Mouse (Mus musculus) lung, embryonic 15.5 days (tissue): Measurements from ENCODE around the gene Frmd7. TPM values are rescaled to one million over a fixed set of nuclear protein-coding genes. Genes with fewer than 3 reads are reported as not detected.

Experiments
- ATAC-seq: fragments of 200-750 bp; cut with Nextera tagmentation; 2 replicates; pipeline ENCODE4 v1.8.0; 2017; ENCODE audit warnings: moderate number of reproducible peaks, borderline replicate concordance; ENCODE audit not compliant: low FRiP score, low TSS enrichment; ENCODE audit errors: extremely low read depth
- H3K27ac ChIP-seq: fragments of 300-500 bp; sonication (generic); 2 replicates; pipeline ENCODE4 v1.5.1; 2015; ENCODE audit warnings: moderate library complexity, mild to moderate bottlenecking, inconsistent platforms
- H3K27me3 ChIP-seq: fragments of 300-500 bp; sonication (generic); 2 replicates; pipeline ENCODE4 v1.6.1; 2015; ENCODE audit warnings: inconsistent platforms
- H3K36me3 ChIP-seq: fragments of 300-500 bp; sonication (generic); 2 replicates; pipeline ENCODE4 v1.6.1; 2015; ENCODE audit warnings: inconsistent platforms
- H3K4me1 ChIP-seq: fragments of 300-500 bp; sonication (generic); 2 replicates; pipeline ENCODE4 v1.6.1; 2015; ENCODE audit warnings: inconsistent platforms
- H3K4me2 ChIP-seq: fragments of 300-500 bp; sonication (generic); 2 replicates; pipeline ENCODE4 v1.6.1; 2015; ENCODE audit warnings: inconsistent platforms, mild to moderate bottlenecking, moderate library complexity
- H3K4me3 ChIP-seq: fragments of 300-500 bp; sonication (generic); 2 replicates; pipeline ENCODE4 v1.5.1; 2015; ENCODE audit warnings: mild to moderate bottlenecking, inconsistent platforms
- H3K9ac ChIP-seq: fragments of 300-500 bp; sonication (generic); 2 replicates; pipeline ENCODE4 v1.6.1; 2015; ENCODE audit warnings: inconsistent platforms
- H3K9me3 ChIP-seq: fragments of 300-500 bp; sonication (generic); 2 replicates; pipeline ENCODE4 v1.6.1; 2016; ENCODE audit warnings: inconsistent platforms
- WGBS: fragments of 180-500 bp; shearing (Covaris S2); methylation state at CpG from one replicate; pipeline ENCODE4 v1.1.7; 2015; 5-methylcytosine and 5-hydroxymethylcytosine counted together
- polyA plus RNA-seq: library from polyadenylated mRNA; unstranded; fragments of >200 nt; fragmentation: Nextera tagmentation; extraction: Ambion mirVana; gene quantifications from 2 replicates; pipeline ENCODE4 v1.2.1, GENCODE M21; 2015

The Frmd7 gene
- polyA plus RNA-seq, result 0.17 TPM in 1 of 2 replicates, not detected in the other

- Histone ChIP-seq H3K36me3 (no peaks in the 10 kb centered on the region), H3K4me2 (no peak within 1 kb of the TSS), H3K4me1 (no peaks in the 10 kb centered on the region), H3K27me3 (no peaks in the 10 kb centered on the region; the same call in 1 of the 2 replicates), H3K4me3 (no peak within 1 kb of the TSS), H3K9me3 (no peaks in the 10 kb centered on the region), H3K9ac (no peak within 1 kb of the TSS), H3K27ac (no peak within 1 kb of the TSS)
- no peak for ATAC-seq
- WGBS, result 56% methylated on average over 14 of the region's 14 CpGs
These were observed at the start of gene Frmd7 for GRCm38 (mm10) chrX:50942610-50943009. TSS of gene Frmd7 (minus strand) at chrX:50942710.

GRCm38 (mm10) chrX:50991324-50991723 is 48.8 kb upstream of the Frmd7 start:
- no peak for ATAC-seq
- Histone ChIP-seq H3K9ac (no peak overlapping the region), H3K36me3 (no peaks in the 10 kb centered on the region), H3K27me3 (no peaks in the 10 kb centered on the region), H3K4me2 (no peak overlapping the region), H3K27ac (no peak overlapping the region), H3K4me3 (no peak overlapping the region), H3K4me1 (no peaks in the 10 kb centered on the region), H3K9me3 (no peaks in the 10 kb centered on the region)
- WGBS, result 83% methylated on average over 5 of the region's 5 CpGs

- no peaks in the 10 kb centered on the region for H3K36me3 ChIP-seq
- H3K9ac ChIP-seq, result no peak overlapping the region
- no peak overlapping the region for H3K27ac ChIP-seq
- no peak for ATAC-seq
- H3K4me2 ChIP-seq, result no peak overlapping the region
- H3K9me3 ChIP-seq, result no peaks in the 10 kb centered on the region
- no peaks in the 10 kb centered on the region for H3K27me3 ChIP-seq
- 88% methylated on average over 6 of the region's 6 CpGs for WGBS
- H3K4me1 ChIP-seq, result no peaks in the 10 kb centered on the region
- H3K4me3 ChIP-seq, result no peak overlapping the region
These were observed 47.4 kb upstream of the Frmd7 start for GRCm38 (mm10) chrX:50989940-50990339.

- Histone ChIP-seq H3K4me1 (no peaks in the 10 kb centered on the region), H3K4me3 (no peak overlapping the region), H3K9me3 (no peaks in the 10 kb centered on the region), H3K27me3 (no peaks in the 10 kb centered on the region), H3K4me2 (no peak overlapping the region), H3K27ac (no peak overlapping the region), H3K9ac (no peak overlapping the region), H3K36me3 (no peaks in the 10 kb centered on the region)
- WGBS, result 53% methylated on average over 1 of the region's 1 CpGs
- ATAC-seq, result no peak
These were observed 46.1 kb upstream of the Frmd7 start for GRCm38 (mm10) chrX:50988581-50988980.

- Histone ChIP-seq H3K27me3 (no peaks in the 10 kb centered on the region), H3K27ac (no peak overlapping the region), H3K9me3 (no peaks in the 10 kb centered on the region), H3K4me3 (no peak overlapping the region), H3K36me3 (no peaks in the 10 kb centered on the region), H3K4me2 (no peak overlapping the region), H3K4me1 (no peaks in the 10 kb centered on the region), H3K9ac (no peak overlapping the region)
- no peak for ATAC-seq
- WGBS, result 78% methylated on average over 2 of the region's 2 CpGs
These were observed 35.9 kb upstream of the Frmd7 start for GRCm38 (mm10) chrX:50978428-50978827.

GRCm38 (mm10) chrX:50972145-50972544 is 29.6 kb upstream of the Frmd7 start:
- Histone ChIP-seq H3K27me3 (no peaks in the 10 kb centered on the region), H3K27ac (no peak overlapping the region), H3K4me3 (no peak overlapping the region), H3K9me3 (no peaks in the 10 kb centered on the region), H3K9ac (no peak overlapping the region), H3K4me1 (no peaks in the 10 kb centered on the region), H3K36me3 (no peaks in the 10 kb centered on the region), H3K4me2 (no peak overlapping the region)
- ATAC-seq, result no peak
- WGBS, result 74% methylated on average over 4 of the region's 4 CpGs

- Histone ChIP-seq H3K27me3 (no peaks in the 10 kb centered on the region), H3K36me3 (no peaks in the 10 kb centered on the region), H3K9ac (no peak overlapping the region), H3K4me2 (no peak overlapping the region), H3K4me1 (no peaks in the 10 kb centered on the region), H3K27ac (no peak overlapping the region), H3K9me3 (no peaks in the 10 kb centered on the region), H3K4me3 (no peak overlapping the region)
- 82% methylated on average over 5 of the region's 5 CpGs for WGBS
- no peak for ATAC-seq
These were observed 27.4 kb upstream of the Frmd7 start for GRCm38 (mm10) chrX:50969907-50970306.

- H3K9me3 ChIP-seq, result no peaks in the 10 kb centered on the region
- H3K27ac ChIP-seq, result peak overlapping the region; percentile 80
- H3K4me3 ChIP-seq, result no peak overlapping the region
- H3K9ac ChIP-seq, result no peak overlapping the region
- no peaks in the 10 kb centered on the region for H3K4me1 ChIP-seq
- no peaks in the 10 kb centered on the region for H3K36me3 ChIP-seq
- no peak overlapping the region for H3K4me2 ChIP-seq
- peak; percentile 73; the same call in 1 of the 2 replicates for ATAC-seq
- WGBS, result 44% methylated on average over 10 of the region's 10 CpGs
- no peaks in the 10 kb centered on the region for H3K27me3 ChIP-seq
These were observed 25.8 kb upstream of the Frmd7 start for GRCm38 (mm10) chrX:50968157-50968932.

- H3K9me3 ChIP-seq, result no peaks in the 10 kb centered on the region
- no peaks in the 10 kb centered on the region for H3K36me3 ChIP-seq
- no peaks in the 10 kb centered on the region for H3K4me1 ChIP-seq
- no peak overlapping the region for H3K9ac ChIP-seq
- H3K4me2 ChIP-seq, result no peak overlapping the region
- ATAC-seq, result no peak
- no peaks in the 10 kb centered on the region for H3K27me3 ChIP-seq
- H3K4me3 ChIP-seq, result no peak overlapping the region
- 67% methylated on average over 3 of the region's 3 CpGs for WGBS
- H3K27ac ChIP-seq, result no peak overlapping the region
These were observed 22.6 kb upstream of the Frmd7 start for GRCm38 (mm10) chrX:50965157-50965556.

- H3K4me1 ChIP-seq, result no peaks in the 10 kb centered on the region
- H3K4me2 ChIP-seq, result no peak overlapping the region
- WGBS, result 43% methylated on average over 6 of the region's 6 CpGs
- H3K9ac ChIP-seq, result no peak overlapping the region
- 0 out of 2 replicates have a peak overlapping the region, but pooled peaks have one; percentile 24 for H3K27ac ChIP-seq
- no peak overlapping the region for H3K4me3 ChIP-seq
- H3K9me3 ChIP-seq, result no peaks in the 10 kb centered on the region
- no peaks in the 10 kb centered on the region for H3K27me3 ChIP-seq
- no peak for ATAC-seq
- H3K36me3 ChIP-seq, result no peaks in the 10 kb centered on the region
These were observed 20.4 kb upstream of the Frmd7 start for GRCm38 (mm10) chrX:50962955-50963354.

- no peaks in the 10 kb centered on the region for H3K9me3 ChIP-seq
- no peak overlapping the region for H3K4me2 ChIP-seq
- no peak; the same call in 1 of the 2 replicates for ATAC-seq
- no peaks in the 10 kb centered on the region for H3K4me1 ChIP-seq
- H3K36me3 ChIP-seq, result no peaks in the 10 kb centered on the region
- H3K27me3 ChIP-seq, result no peaks in the 10 kb centered on the region
- peak overlapping the region; percentile 44; the same call in 1 of the 2 replicates for H3K27ac ChIP-seq
- WGBS, result 11% methylated on average over 2 of the region's 2 CpGs
- H3K4me3 ChIP-seq, result no peak overlapping the region
- H3K9ac ChIP-seq, result no peak overlapping the region
These were observed 6.1 kb upstream of the Frmd7 start for GRCm38 (mm10) chrX:50948633-50949032.

- ATAC-seq, result no peak
- Histone ChIP-seq H3K4me3 (no peak overlapping the region), H3K9ac (no peak overlapping the region), H3K4me2 (no peak overlapping the region), H3K4me1 (no peaks in the 10 kb centered on the region), H3K9me3 (no peaks in the 10 kb centered on the region), H3K27me3 (no peaks in the 10 kb centered on the region), H3K27ac (peak overlapping the region; percentile 44; the same call in 1 of the 2 replicates), H3K36me3 (no peaks in the 10 kb centered on the region)
- WGBS, result 49% methylated on average over 4 of the region's 4 CpGs
These were observed 5.6 kb upstream of the Frmd7 start for GRCm38 (mm10) chrX:50948116-50948515.
